Mouse (Mus musculus) cerebellum, adult 2 months (tissue): ENCODE measurements around the gene Cenpq. TPM values are rescaled to one million over a fixed set of nuclear protein-coding genes. Genes with fewer than 3 reads are reported as not detected.

ENCODE experiments used
- DNase-seq, 2 experiments: peaks; one replicate each; pipeline ENCODE4 v3.0.0; 2021
- H3K27ac ChIP-seq: fragments of 200-500 bp; 2 replicates; pipeline ENCODE4 v1.5.1; 2012; ENCODE audit warnings: low read length, control low read depth, inconsistent platforms; ENCODE audit not compliant: insufficient read depth
- H3K27me3 ChIP-seq: fragments of 200-500 bp; 2 replicates; pipeline ENCODE4 v1.6.1; 2012; ENCODE audit warnings: inconsistent platforms, mild to moderate bottlenecking, low read length, moderate library complexity; ENCODE audit not compliant: control insufficient read depth, insufficient read depth
- H3K4me1 ChIP-seq: fragments of 200-500 bp; 2 replicates; pipeline ENCODE4 v1.6.1; 2011; ENCODE audit warnings: low read length; ENCODE audit not compliant: control insufficient read depth, insufficient read depth
- H3K4me3 ChIP-seq: fragments of 200-500 bp; replicated peaks from 2 replicates; pipeline ENCODE3; 2011; ENCODE audit warnings: mild to moderate bottlenecking, low read depth, low read length, control low read depth; ENCODE audit not compliant: insufficient read depth
- CTCF ChIP-seq: fragments of 200-500 bp; IDR thresholded peaks from 2 replicates; pipeline ENCODE4 v1.5.1; 2011; ENCODE audit warnings: low read depth, mild to moderate bottlenecking, control low read depth, low read length, moderate library complexity, borderline replicate concordance; ENCODE audit not compliant: insufficient read depth
- POLR2A ChIP-seq: fragments of 200-500 bp; IDR thresholded peaks from 2 replicates; pipeline ENCODE4 v1.6.1; 2011; ENCODE audit warnings: low read length, control low read depth, borderline replicate concordance; ENCODE audit not compliant: insufficient read depth
- WGBS: fragments of 180-500 bp; shearing (Covaris S2); methylation state at CpG from one replicate; pipeline ENCODE4 v1.1.7; 2018; 5-methylcytosine and 5-hydroxymethylcytosine counted together
- polyA plus RNA-seq: library from polyadenylated mRNA; depleted of rRNA; stranded (reverse); fragments of >200 nt; gene quantifications from 2 replicates; pipeline ENCODE4 v1.2.3, GENCODE M21; 2012; rRNA removed

Cenpq gene
- polyA plus RNA-seq, 1 experiment, result 4.8 TPM

DNA sequence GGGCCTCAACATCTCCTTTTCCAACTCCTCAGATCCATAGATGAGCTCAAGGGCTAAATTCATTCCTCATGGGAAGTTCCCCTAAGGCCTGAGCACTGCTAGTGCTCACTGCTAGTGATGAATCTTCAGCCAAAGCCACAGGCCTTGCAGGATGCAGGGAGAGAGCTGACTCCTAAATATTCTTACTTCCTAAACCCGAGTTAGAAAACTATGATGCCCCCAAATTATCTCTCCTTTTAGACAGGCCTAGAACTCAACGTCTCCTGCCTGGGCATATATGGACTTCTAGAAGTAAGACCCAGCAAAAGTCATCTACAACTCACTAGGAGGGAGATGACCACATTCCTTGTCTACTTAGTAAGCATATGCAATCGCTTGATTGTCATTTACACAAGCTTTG, 57.1 kb downstream of the Cenpq start:
- no peak overlapping the region for H3K4me3 ChIP-seq
- no peak for DNase-seq
- H3K27me3 ChIP-seq, result no peaks in the 10 kb centered on the region
- no peaks in the 10 kb centered on the region for H3K4me1 ChIP-seq
- no peak overlapping the region for H3K27ac ChIP-seq
- WGBS, result 51% methylated on average over 3 of the region's 3 CpGs
- TF ChIP-seq CTCF, result no peak
- no peak for TF ChIP-seq POLR2A

DNA sequence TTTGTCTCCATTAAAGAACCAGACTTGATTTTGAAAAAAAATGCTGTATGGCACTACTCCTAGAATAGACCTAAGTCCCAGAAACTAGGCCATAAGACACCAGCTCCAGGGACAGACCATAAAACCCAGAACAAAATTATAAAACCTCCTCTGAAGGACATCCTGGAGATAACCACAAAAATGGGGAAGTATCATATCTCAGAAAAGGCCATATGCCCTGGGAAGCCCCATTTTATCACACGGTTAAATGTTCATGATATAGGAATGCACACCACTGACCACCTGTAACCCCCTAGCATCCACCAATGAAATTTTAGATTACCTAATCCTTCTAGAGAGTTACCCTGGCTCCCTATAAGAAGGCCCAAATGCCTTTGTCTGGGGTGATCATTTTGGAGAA, 59.3 kb downstream of the Cenpq start:
- WGBS, result 100% methylated on average over 1 of the region's 1 CpGs
- DNase-seq, result no peak

DNA sequence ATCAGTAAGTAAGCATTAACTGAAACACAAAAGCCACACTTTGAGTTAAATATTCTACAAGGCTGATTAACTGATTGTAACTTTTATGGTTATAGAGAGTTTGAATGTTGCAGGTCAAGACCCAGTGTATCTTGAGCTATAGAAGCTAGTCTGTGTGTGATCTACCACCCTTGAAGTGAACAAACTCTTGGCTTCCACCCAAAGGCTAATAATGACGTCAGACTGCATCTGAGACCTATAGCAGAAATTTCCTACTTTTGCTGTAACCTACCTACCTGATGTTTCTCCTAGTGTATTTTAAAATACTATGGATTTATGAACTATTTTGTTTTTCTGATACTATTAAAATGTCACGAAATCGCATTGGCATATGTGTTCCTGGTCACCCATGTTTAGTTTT, 60.1 kb downstream of the Cenpq start:
- TF ChIP-seq POLR2A, result no peak
- no peak for TF ChIP-seq CTCF
- 70% methylated on average over 3 of the region's 3 CpGs for WGBS
- Histone ChIP-seq H3K4me1 (no peaks in the 10 kb centered on the region), H3K27ac (no peak overlapping the region), H3K4me3 (no peak overlapping the region), H3K27me3 (no peaks in the 10 kb centered on the region)
- no peak for DNase-seq

More for the DNA sequence above, 59.3 kb downstream of the Cenpq start:
- Histone ChIP-seq H3K27me3 (no peaks in the 10 kb centered on the region), H3K4me3 (no peak overlapping the region), H3K4me1 (no peaks in the 10 kb centered on the region), H3K27ac (no peak overlapping the region)
- no peak for TF ChIP-seq CTCF

DNA sequence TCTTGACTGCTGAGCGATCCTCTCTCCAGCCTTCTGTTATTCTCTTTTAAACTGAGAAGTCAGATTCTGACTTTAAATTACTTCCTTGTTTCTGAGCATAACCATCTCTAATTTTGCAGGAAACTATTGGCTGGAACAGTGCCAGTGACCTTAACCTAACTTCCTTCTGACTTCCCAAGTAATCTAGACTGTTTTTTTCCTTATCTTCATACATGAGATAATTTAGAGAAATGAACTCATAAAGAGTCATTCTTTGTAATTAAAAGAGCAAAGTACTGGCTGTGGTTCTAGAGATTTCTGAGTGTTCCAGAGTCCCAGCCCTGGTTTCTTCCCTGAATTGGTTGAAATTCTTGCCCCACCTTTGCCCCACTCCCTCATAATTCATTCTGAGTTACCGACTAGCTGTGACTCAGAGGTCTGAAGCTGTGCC, 61.2 kb downstream of the Cenpq start:
- no peak for DNase-seq
- Histone ChIP-seq H3K27me3 (no peaks in the 10 kb centered on the region), H3K4me1 (no peaks in the 10 kb centered on the region), H3K27ac (no peak overlapping the region), H3K4me3 (no peak overlapping the region)
- WGBS, result 72% methylated on average over 2 of the region's 2 CpGs
- TF ChIP-seq CTCF (no peak), POLR2A (no peak)

Other genes starting within 250 kb of the Cenpq start
- gene Esp1, start 207.9 kb downstream of the Cenpq start, polyA plus RNA-seq, result not detected in 2 replicates
- not detected in 2 replicates for gene Crisp2, start 128.0 kb downstream of the Cenpq start, polyA plus RNA-seq
- gene Rhag, start 123.9 kb downstream of the Cenpq start, polyA plus RNA-seq, result not detected in 2 replicates
- gene 9130008F23Rik, start 54.5 kb downstream of the Cenpq start, polyA plus RNA-seq, result 0.21 and 0.27 TPM in 2 replicates
- not detected in 2 replicates for gene Glyatl3, start 20.7 kb downstream of the Cenpq start, polyA plus RNA-seq
- gene Mut, start 362 bp downstream of the Cenpq start, polyA plus RNA-seq, result 24.2 and 26.8 TPM in 2 replicates